ENCODE assay signal across 9 mouse cellular contexts in the genomic region with DNA sequence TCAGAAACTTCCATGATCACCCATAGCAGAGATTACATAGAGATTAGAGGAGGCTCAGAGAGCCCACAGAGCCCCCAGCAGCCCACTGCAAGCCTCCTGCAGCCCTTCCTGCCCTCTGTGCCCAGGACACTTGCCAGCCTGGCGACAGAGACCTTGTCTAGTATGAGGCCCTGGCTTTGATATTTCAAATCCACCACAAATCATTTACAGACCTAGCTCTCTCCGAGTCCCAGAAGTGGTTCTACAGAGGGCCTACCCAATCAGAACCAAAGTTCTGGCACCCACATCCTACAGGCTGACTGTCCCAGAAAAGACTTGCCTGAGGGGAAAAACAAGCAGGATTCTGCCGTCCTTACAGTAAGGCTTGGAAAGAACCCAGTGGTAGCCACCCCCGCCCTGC. TPM values are rescaled to one million over a fixed set of nuclear protein-coding genes. Genes with fewer than 3 reads are reported as not detected.
DNase-seq lines count a peak whose midpoint lies in the region; ATAC-seq and TF ChIP-seq lines count a peak whose summit lies in the region.
"Had no signal": no experiment of that assay in that cellular context is flagged by ENCODE, and none has a peak within 500 bp of the region (broad histone marks: within the 10 kb centered on the region; RNA-seq: fewer than 3 reads in every experiment).

No protein-coding gene starts in this region.

- peak overlapping the region; percentile 7; the same call in 1 of the 2 replicates for H3K9ac ChIP-seq in MEL (ENCODE audit: control insufficient read depth, low read depth, low read length, poor library complexity, severe bottlenecking)
- 0 out of 2 replicates have a peak overlapping the region, but pooled peaks have one; percentile 10 for H3K9ac ChIP-seq in intestine, embryonic 16.5 days (ENCODE audit: low read depth, low read length)

- H3K4me2 ChIP-seq in intestine, embryonic 16.5 days (ENCODE audit: low read depth, low read length), result no peak overlapping the region

- H3K9me3 ChIP-seq in MEL (replicated peaks; ENCODE audit: insufficient read depth, low read length), result no peaks in the 10 kb centered on the region
- no peaks in the 10 kb centered on the region for H3K9me3 ChIP-seq in intestine, embryonic 16.5 days (ENCODE audit: control insufficient read depth, low read length)

- no peak overlapping the region for H3K4me3 ChIP-seq in MEL (ENCODE audit: control insufficient read depth in 1 of 2, insufficient read depth in 1 of 2, low read depth in 2 of 2, low read length in 2 of 2)
- no peak overlapping the region for H3K4me3 ChIP-seq in intestine, embryonic 16.5 days (ENCODE audit: low read length)

- peaks cover 28% of the 10 kb centered on the region for H3K79me2 ChIP-seq in MEL (ENCODE audit: control insufficient read depth, insufficient read depth, low read length, poor library complexity)

- WGBS in intestine, embryonic 16.5 days, result 81% methylated on average over 4 of the region's 4 CpGs

- no peak overlapping the region for H3K27ac ChIP-seq in MEL (ENCODE audit: control insufficient read depth, low read depth, low read length)
- H3K27ac ChIP-seq in intestine, embryonic 16.5 days (ENCODE audit: low read length), result no peak overlapping the region

- TF ChIP-seq EP300 in MEL (IDR thresholded peaks at IDR 0.05; ENCODE audit: low read depth in 1 of 2, low read length in 2 of 2), result no peak

- DNase-seq in adrenal gland, adult 2 months, result peak; percentile 51
- no peak for DNase-seq in adrenal gland, postnatal 25 days
- peak; percentile 54 to 64 for DNase-seq in kidney, adult 8-10 months
- DNase-seq in kidney, postnatal 10 days, result no peak
- DNase-seq in MEL (ENCODE audit: low read depth, low spot score), result no peak
- no peak for DNase-seq in cerebellum, adult 11 months
- no peak for DNase-seq in cerebellum, postnatal 25 days
- DNase-seq: lung, postnatal 10 days had no signal

- H3K27me3 ChIP-seq in MEL (ENCODE audit: control insufficient read depth in 1 of 2, insufficient read depth in 2 of 2, low read length in 2 of 2), result no peaks in the 10 kb centered on the region
- H3K27me3 ChIP-seq in intestine, embryonic 16.5 days (replicated peaks; ENCODE audit: control insufficient read depth, insufficient read depth, low read length), result no peaks in the 10 kb centered on the region

- ATAC-seq in intestine, embryonic 16.5 days, result no peak

- no peak for TF ChIP-seq RAD21 in MEL (IDR thresholded peaks at IDR 0.05; ENCODE audit: low read depth, low read length)

- peaks cover 17 to 39% of the 10 kb centered on the region in 2 experiments for H3K4me1 ChIP-seq in MEL (ENCODE audit: control insufficient read depth in 1 of 2, insufficient read depth in 2 of 2, low read length in 2 of 2)
- peaks cover 23% of the 10 kb centered on the region for H3K4me1 ChIP-seq in intestine, embryonic 16.5 days (ENCODE audit: control insufficient read depth, insufficient read depth, low read length)

- TF ChIP-seq POLR2A in MEL (IDR thresholded peaks at IDR 0.05; ENCODE audit: control insufficient read depth in 1 of 2, insufficient read depth in 1 of 2, low read depth in 1 of 2, low read length in 2 of 2, poor library complexity in 1 of 2), result no peak

- H3K36me3 ChIP-seq in MEL (ENCODE audit: control insufficient read depth in 1 of 2, insufficient read depth in 2 of 2, low read length in 2 of 2), result peaks cover 5 to 41% of the 10 kb centered on the region in 2 experiments
- 0 out of 2 replicates have a peak, but pooled peaks cover 9% of the 10 kb centered on the region for H3K36me3 ChIP-seq in intestine, embryonic 16.5 days (ENCODE audit: control insufficient read depth, insufficient read depth, low read length)

- no peak for TF ChIP-seq CTCF in MEL (IDR thresholded peaks at IDR 0.05 in 2 of 3, conservative IDR thresholded peaks at IDR 0.05 in 1 of 3; ENCODE audit: control insufficient read depth in 1 of 3, insufficient read depth in 1 of 3, low read depth in 2 of 3, low read length in 3 of 3, poor library complexity in 1 of 3, severe bottlenecking in 1 of 3)

TF ChIP-seq in MEL, 35 proteins besides CTCF, POLR2A, EP300 and RAD21:
- TF ChIP-seq ELF1 (IDR thresholded peaks at IDR 0.05; ENCODE audit: low read depth, low read length), result no peak
- TF ChIP-seq E2F4 (IDR thresholded peaks at IDR 0.05; ENCODE audit: borderline replicate concordance, low read depth, low read length), result no peak
- TF ChIP-seq ZMIZ1 (IDR thresholded peaks at IDR 0.05; ENCODE audit: low read depth, low read length), result no peak
- no peak for TF ChIP-seq ETS1 (IDR thresholded peaks at IDR 0.05; ENCODE audit: low read depth, low read length)
- no peak for TF ChIP-seq POLR2AphosphoS5 (IDR thresholded peaks at IDR 0.05; ENCODE audit: borderline replicate concordance, low read depth, low read length)
- TF ChIP-seq MAZ (IDR thresholded peaks at IDR 0.05; ENCODE audit: low read depth, low read length), result no peak
- TF ChIP-seq SMC3 (IDR thresholded peaks at IDR 0.05; ENCODE audit: low read depth, low read length), result no peak
- no peak for TF ChIP-seq ZNF384 (IDR thresholded peaks at IDR 0.05; ENCODE audit: low read depth, low read length)
- TF ChIP-seq GATA1 (IDR thresholded peaks at IDR 0.05; ENCODE audit: low read depth, low read length), result no peak
- TF ChIP-seq MYC (IDR thresholded peaks at IDR 0.05; ENCODE audit: low read depth, low read length), result no peak
- no peak for TF ChIP-seq JUND (IDR thresholded peaks at IDR 0.05; ENCODE audit: low read depth, low read length)
- no peak for TF ChIP-seq KAT2A (conservative IDR thresholded peaks at IDR 0.05; ENCODE audit: low read depth, low read length)
- no peak for TF ChIP-seq CHD1 (IDR thresholded peaks at IDR 0.05; ENCODE audit: low read depth, low read length)
- no peak for TF ChIP-seq RCOR1 (IDR thresholded peaks at IDR 0.05; ENCODE audit: low read depth, low read length)
- no peak for TF ChIP-seq CHD2 (IDR thresholded peaks at IDR 0.05; ENCODE audit: low read length)
- no peak for TF ChIP-seq MAX (IDR thresholded peaks at IDR 0.05; ENCODE audit: low read length)
- no peak for TF ChIP-seq UBTF (IDR thresholded peaks at IDR 0.05; ENCODE audit: borderline replicate concordance, insufficient read depth, low read depth, low read length)
- TF ChIP-seq MAFK (IDR thresholded peaks at IDR 0.05; ENCODE audit: borderline replicate concordance, low read depth, low read length), result no peak
- no peak for TF ChIP-seq SIN3A (IDR thresholded peaks at IDR 0.05; ENCODE audit: low read length)
- no peak for TF ChIP-seq MEF2A (IDR thresholded peaks at IDR 0.05; ENCODE audit: extremely low read depth, insufficient replicate concordance, low read depth, low read length, poor library complexity, severe bottlenecking)

RNA-seq across cellular contexts. Expression of a gene that starts 2.2 kb away (rescaled TPM):
- 1,000 to 10,000 TPM; 1,220 to 1,287 TPM for total RNA-seq in adrenal gland, adult 2 months (2021)
- 2,538 and 3,200 TPM in 2 replicates for polyA plus RNA-seq in adrenal gland, adult 2 months (2012; rRNA removed)
- total RNA-seq in adrenal gland, postnatal 25 days (2021), result 1,140 and 1,281 TPM in 2 replicates
- total RNA-seq in MEL (2012; rRNA removed), result 558 and 572 TPM in 2 replicates
- polyA plus RNA-seq in MEL (2012; ENCODE audit: insufficient read depth in 1 of 2, insufficient read length in 2 of 2, low read depth in 1 of 2, low replicate concordance in 2 of 2, missing spikeins in 1 of 2), result 100 to 1,000 TPM in 1 of 2 experiments, not detected in 1; 568 TPM
- 636 and 699 TPM in 2 replicates for polyA plus RNA-seq in intestine, embryonic 16.5 days (2015; fragmentation: Nextera tagmentation; extraction: Ambion mirVana)

RNA-seq across cellular contexts. Expression of a gene that starts 33.6 kb away (rescaled TPM):
- 10 to 100 TPM in 1 of 2 experiments, 1 to 10 TPM in 1; 8.9 to 28.6 TPM for total RNA-seq in adrenal gland, adult 2 months (2021)
- polyA plus RNA-seq in adrenal gland, adult 2 months (2012; rRNA removed), result 38.0 and 44.1 TPM in 2 replicates
- total RNA-seq in adrenal gland, postnatal 25 days (2021), result 18.2 and 34.2 TPM in 2 replicates
- 4.3 and 5.3 TPM in 2 replicates for total RNA-seq in MEL (2012; rRNA removed)
- 1 to 10 TPM in 1 of 2 experiments, not detected in 1; 8.9 TPM for polyA plus RNA-seq in MEL (2012; ENCODE audit: insufficient read depth in 1 of 2, insufficient read length in 2 of 2, low read depth in 1 of 2, low replicate concordance in 2 of 2, missing spikeins in 1 of 2)
- 15.4 and 18.6 TPM in 2 replicates for polyA plus RNA-seq in intestine, embryonic 16.5 days (2015; fragmentation: Nextera tagmentation; extraction: Ambion mirVana)

Comparison
In these comparisons a context has a peak if more than half of its experiments do, and no peak if none do; other contexts are left out.
1. DNase-seq: peak in adrenal gland, adult 2 months (single experiment) and kidney, adult 8-10 months (2 of 2); none in adrenal gland, postnatal 25 days (single experiment), kidney, postnatal 10 days (single experiment), MEL (single experiment), cerebellum, adult 11 months (single experiment) and cerebellum, postnatal 25 days (0 of 2).